Mouse (Mus musculus) left cerebral cortex, postnatal 14 days (tissue): ENCODE data around the gene Prss36. TPM values are rescaled to one million over a fixed set of nuclear protein-coding genes. Genes with fewer than 3 reads are reported as not detected.

ENCODE experiments used
- total RNA-seq, 2 experiments: library from RNA; stranded (reverse); gene quantifications; 2 replicates each; pipeline ENCODE4 v1.2.3; 2021

Gene Prss36
- total RNA-seq, 2 experiments from 2014 or later = 9.8 to 10.3 TPM

Other genes starting within 250 kb of the Prss36 start
- gene Bcl7c, start 237.8 kb downstream of the Prss36 start, total RNA-seq = 10 to 100 TPM; 37.8 to 45.7 TPM
- gene Ctf1, start 234.0 kb downstream of the Prss36 start, total RNA-seq = 1 to 10 TPM; 2.3 to 2.7 TPM
- gene Ctf2, start 214.6 kb downstream of the Prss36 start, total RNA-seq = not detected
- 10 to 100 TPM; 89.1 to 89.8 TPM for gene Fbxl19, start 202.2 kb downstream of the Prss36 start, total RNA-seq
- 10 to 100 TPM; 19.8 to 22.5 TPM for gene Orai3, start 176.9 kb downstream of the Prss36 start, total RNA-seq
- 10 to 100 TPM; 43.3 to 44.9 TPM for gene Setd1a, start 170.1 kb downstream of the Prss36 start, total RNA-seq
- 1 to 10 TPM; 1.7 TPM for gene Gm49388, start 161.1 kb downstream of the Prss36 start, total RNA-seq
- gene Hsd3b7, start 146.1 kb downstream of the Prss36 start, total RNA-seq = 1 to 10 TPM; 4.8 to 6.0 TPM
- gene Stx4a, start 122.4 kb downstream of the Prss36 start, total RNA-seq = 10 to 100 TPM; 50.3 to 55.3 TPM
- gene Stx1b, start 122.2 kb downstream of the Prss36 start, total RNA-seq = 100 to 1,000 TPM; 401 to 404 TPM
- 10 to 100 TPM; 25.0 to 25.6 TPM for gene Zfp646, start 70.5 kb downstream of the Prss36 start, total RNA-seq
- gene Zfp668, start 69.9 kb downstream of the Prss36 start, total RNA-seq = 10 to 100 TPM; 22.0 to 22.6 TPM
- gene Prss53, start 55.8 kb downstream of the Prss36 start, total RNA-seq = 1 to 10 TPM; 1.3 TPM
- gene Gm21974, start 51.3 kb downstream of the Prss36 start, total RNA-seq = not detected
- gene Vkorc1, start 51.1 kb downstream of the Prss36 start, total RNA-seq = 10 to 100 TPM; 21.9 to 25.5 TPM
- 10 to 100 TPM; 36.8 to 45.1 TPM for gene Bckdk, start 42.6 kb downstream of the Prss36 start, total RNA-seq
- 10 to 100 TPM; 26.0 to 30.0 TPM for gene Kat8, start 34.2 kb downstream of the Prss36 start, total RNA-seq
- under 1 TPM in 1 of 2 experiments, not detected in 1; 0.89 TPM for gene Prss8, start 16.6 kb downstream of the Prss36 start, total RNA-seq
- gene Fus, start 20.7 kb upstream of the Prss36 start, total RNA-seq = 100 to 1,000 TPM; 313 to 324 TPM
- gene Pycard, start 47.1 kb upstream of the Prss36 start, total RNA-seq = 1 to 10 TPM; 2.2 to 3.7 TPM
- under 1 TPM; 0.64 to 0.97 TPM for gene Trim72, start 57.2 kb upstream of the Prss36 start, total RNA-seq
- 10 to 100 TPM; 10.9 to 11.6 TPM for gene Itgam, start 115.9 kb upstream of the Prss36 start, total RNA-seq
- gene Gm49368, start 116.0 kb upstream of the Prss36 start, total RNA-seq = under 1 TPM in 1 of 2 experiments, not detected in 1; 0.08 TPM
- under 1 TPM in 1 of 2 experiments, not detected in 1; 0.23 TPM for gene Itgax, start 182.8 kb upstream of the Prss36 start, total RNA-seq
- gene Itgad, start 207.7 kb upstream of the Prss36 start, total RNA-seq = not detected